Mouse (Mus musculus) neural tube, embryonic 11.5 days (tissue): ENCODE measurements around the gene Adgrl3. TPM values are rescaled to one million over a fixed set of nuclear protein-coding genes. Genes with fewer than 3 reads are reported as not detected.

Source experiments
- ATAC-seq: fragments of 200-750 bp; cut with Nextera tagmentation; 2 replicates; pipeline ENCODE4 v1.8.0; 2017; ENCODE audit warnings: moderate number of reproducible peaks, mild to moderate bottlenecking, moderate TSS enrichment, moderate library complexity; ENCODE audit not compliant: insufficient read depth, low FRiP score, low TSS enrichment
- DNase-seq: peaks from one replicate; pipeline ENCODE4 v3.0.0-alpha.2; 2015; ENCODE audit warnings: low spot score
- H3K27ac ChIP-seq: fragments of 300-500 bp; sonication (generic); 2 replicates; pipeline ENCODE4 v1.5.1; 2014; ENCODE audit warnings: low read depth, mild to moderate bottlenecking, low read length
- H3K27me3 ChIP-seq: fragments of 300-500 bp; sonication (generic); 2 replicates; pipeline ENCODE4 v1.6.1; 2014; ENCODE audit warnings: mild to moderate bottlenecking, low read length, mixed read lengths; ENCODE audit not compliant: control insufficient read depth, insufficient read depth
- H3K36me3 ChIP-seq: fragments of 300-500 bp; sonication (generic); 2 replicates; pipeline ENCODE4 v1.6.1; 2014; ENCODE audit warnings: mild to moderate bottlenecking, low read length, moderate library complexity, mixed read lengths; ENCODE audit not compliant: control insufficient read depth, insufficient read depth
- H3K4me1 ChIP-seq: fragments of 300-500 bp; sonication (generic); 2 replicates; pipeline ENCODE4 v1.6.1; 2014; ENCODE audit warnings: low read length, mixed read lengths; ENCODE audit not compliant: control insufficient read depth, insufficient read depth
- H3K4me2 ChIP-seq: fragments of 300-500 bp; sonication (generic); 2 replicates; pipeline ENCODE4 v1.6.1; 2014; ENCODE audit warnings: low read depth, mild to moderate bottlenecking, moderate library complexity
- H3K4me3 ChIP-seq: fragments of 300-500 bp; sonication (generic); 2 replicates; pipeline ENCODE4 v1.5.1; 2014; ENCODE audit warnings: low read depth, low read length
- H3K9ac ChIP-seq: fragments of 300-500 bp; sonication (generic); 2 replicates; pipeline ENCODE4 v1.6.1; 2014; ENCODE audit warnings: mild to moderate bottlenecking, low read length
- H3K9me3 ChIP-seq: fragments of 300-500 bp; sonication (generic); 2 replicates; pipeline ENCODE4 v1.6.1; 2016; ENCODE audit warnings: low read length; ENCODE audit not compliant: control insufficient read depth
- WGBS: fragments of 180-500 bp; shearing (Covaris S2); extraction: QIAGEN DNeasy Blood & Tissue Kit; methylation state at CpG from one replicate; pipeline ENCODE4 v1.1.7; 2014; 5-methylcytosine and 5-hydroxymethylcytosine counted together
- polyA plus RNA-seq: library from polyadenylated mRNA; unstranded; fragments of >200 nt; fragmentation: Nextera tagmentation; extraction: Ambion mirVana; gene quantifications from 2 replicates; pipeline ENCODE4 v1.2.1, GENCODE M21; 2014

Gene Adgrl3
- polyA plus RNA-seq, 1 experiment from 2014 or later, result 25.0 TPM

DNA sequence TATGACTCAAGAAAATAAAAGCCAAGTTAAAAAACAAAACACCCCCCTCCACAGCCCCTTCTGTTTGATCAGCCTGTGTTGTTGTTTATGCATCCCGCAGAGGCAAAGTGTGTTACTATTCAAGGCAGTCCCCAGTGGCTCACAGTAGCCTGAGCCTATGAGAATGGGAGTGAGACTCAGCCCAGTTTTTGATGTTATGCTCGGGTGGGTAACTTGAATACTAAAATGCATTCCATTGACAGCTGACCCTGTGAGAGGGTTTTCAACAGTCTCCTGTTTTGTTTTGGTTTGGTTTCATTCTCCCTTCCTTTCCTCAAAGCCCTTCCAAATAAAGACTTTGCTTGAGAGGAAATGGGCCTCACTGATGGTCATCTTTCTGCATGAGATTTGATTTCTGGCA lies 8.9 kb downstream of the Adgrl3 start:
- no peak overlapping the region for H3K4me2 ChIP-seq
- peak; percentile 74; the same call in 1 of the 2 replicates for ATAC-seq

DNA sequence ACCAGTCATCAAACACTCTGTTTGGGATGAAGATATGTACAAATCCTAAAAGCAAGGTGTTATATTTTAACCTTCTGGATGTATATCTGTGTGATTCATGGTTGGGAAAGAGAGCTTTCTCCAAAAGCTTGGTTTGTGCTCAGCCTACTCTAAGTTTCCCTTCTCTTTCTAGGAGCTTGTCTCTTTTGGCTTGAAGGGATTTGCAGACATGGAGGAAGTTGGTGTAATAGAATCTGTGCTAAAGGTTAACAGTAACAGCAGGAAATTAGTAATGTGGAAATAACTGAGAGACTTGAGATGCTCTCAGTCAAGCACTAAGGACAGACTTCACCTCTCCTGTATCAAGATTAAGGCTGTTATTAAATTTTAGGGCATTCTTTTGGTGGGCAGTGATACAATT lies 17.2 kb downstream of the Adgrl3 start:
- no peaks in the 10 kb centered on the region for H3K27me3 ChIP-seq
- H3K27ac ChIP-seq, result no peak overlapping the region
- no peak overlapping the region for H3K4me3 ChIP-seq
- no peaks in the 10 kb centered on the region for H3K9me3 ChIP-seq
- ATAC-seq (no peak), DNase-seq (no peak)
- H3K4me1 ChIP-seq, result no peaks in the 10 kb centered on the region
- H3K36me3 ChIP-seq, result no peaks in the 10 kb centered on the region
- no peak overlapping the region for H3K4me2 ChIP-seq
- no peak overlapping the region for H3K9ac ChIP-seq

More for the DNA sequence above, 8.9 kb downstream of the Adgrl3 start:
- Histone ChIP-seq H3K9ac (no peak overlapping the region), H3K27ac (no peak overlapping the region), H3K9me3 (no peaks in the 10 kb centered on the region), H3K4me3 (no peak overlapping the region), H3K36me3 (no peaks in the 10 kb centered on the region), H3K4me1 (peaks cover 7% of the 10 kb centered on the region; the same call in 1 of the 2 replicates), H3K27me3 (no peaks in the 10 kb centered on the region)
- WGBS, result 21% methylated on average over 2 of the region's 2 CpGs
- DNase-seq, result no peak

DNA sequence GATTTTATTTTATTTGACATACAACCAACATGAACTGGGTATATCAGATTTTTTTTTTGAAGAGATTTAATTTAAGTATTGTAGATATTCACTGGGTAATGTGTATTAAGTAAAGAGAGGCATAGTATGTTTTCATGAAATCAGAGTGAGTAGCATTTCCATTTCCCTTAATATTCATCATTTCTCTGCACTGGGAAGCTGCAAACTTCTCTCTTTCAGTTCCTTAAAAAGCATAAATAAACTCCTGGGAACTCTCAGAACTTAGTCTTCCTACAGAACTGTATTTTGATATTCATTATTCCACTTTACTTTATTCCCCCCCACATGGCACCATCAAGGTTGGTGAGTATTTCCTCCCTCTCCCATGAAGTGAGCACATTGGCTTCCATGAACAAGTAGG lies 23.9 kb downstream of the Adgrl3 start:
- no peak overlapping the region for H3K9ac ChIP-seq
- no peak overlapping the region for H3K4me3 ChIP-seq
- H3K36me3 ChIP-seq, result no peaks in the 10 kb centered on the region
- no peaks in the 10 kb centered on the region for H3K4me1 ChIP-seq
- ATAC-seq (no peak), DNase-seq (no peak)
- H3K4me2 ChIP-seq, result no peak overlapping the region
- no peaks in the 10 kb centered on the region for H3K27me3 ChIP-seq
- no peak overlapping the region for H3K27ac ChIP-seq
- H3K9me3 ChIP-seq, result no peaks in the 10 kb centered on the region

DNA sequence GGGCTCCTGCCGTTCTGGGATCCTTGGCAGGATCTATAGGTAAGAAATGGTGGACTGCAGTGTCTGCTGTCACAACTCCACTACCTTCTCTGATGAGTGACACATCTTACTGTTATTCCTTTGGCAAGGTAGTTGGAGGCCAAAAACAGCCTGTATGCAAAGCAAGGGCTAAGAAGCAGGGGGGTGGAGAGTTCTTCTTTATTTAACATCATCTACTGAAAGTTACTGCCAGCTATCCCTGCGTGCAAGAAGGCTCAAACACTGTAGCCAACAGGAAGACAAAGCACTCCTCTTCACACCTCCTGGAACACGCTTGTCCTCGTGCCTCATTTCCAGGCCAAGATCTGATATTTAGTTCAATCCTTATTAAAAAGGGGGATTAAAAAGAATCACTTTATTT lies 26.2 kb downstream of the Adgrl3 start:
- 83% methylated on average over 4 of the region's 4 CpGs for WGBS

DNA sequence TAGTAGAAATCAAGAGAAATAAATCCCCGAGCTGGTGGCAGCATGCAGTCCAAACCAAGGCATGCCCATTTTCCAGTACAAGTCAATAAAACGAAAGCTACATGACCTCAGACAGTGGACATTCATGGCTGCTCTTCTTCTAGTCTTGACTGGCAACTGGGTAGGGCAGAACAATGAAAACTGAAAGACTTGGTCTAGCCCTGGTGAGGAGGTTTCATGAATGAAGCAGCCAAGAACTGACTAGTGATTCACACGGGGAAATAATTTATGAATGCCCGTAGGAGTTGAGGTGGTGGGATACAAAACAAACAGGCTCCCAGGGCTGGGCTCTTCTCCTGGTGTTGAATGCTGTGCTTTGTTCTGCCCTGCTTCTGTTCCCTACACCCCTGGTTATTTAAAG lies 34.7 kb downstream of the Adgrl3 start:
- no peaks in the 10 kb centered on the region for H3K27me3 ChIP-seq
- H3K9me3 ChIP-seq, result no peaks in the 10 kb centered on the region
- H3K4me2 ChIP-seq, result no peak overlapping the region
- 40% methylated on average over 4 of the region's 4 CpGs for WGBS
- ATAC-seq (no peak), DNase-seq (no peak)
- no peaks in the 10 kb centered on the region for H3K36me3 ChIP-seq
- H3K4me1 ChIP-seq, result no peaks in the 10 kb centered on the region
- no peak overlapping the region for H3K9ac ChIP-seq
- no peak overlapping the region for H3K4me3 ChIP-seq
- H3K27ac ChIP-seq, result no peak overlapping the region

More for the DNA sequence above, 26.2 kb downstream of the Adgrl3 start:
- no peak overlapping the region for H3K9ac ChIP-seq
- no peak for ATAC-seq
- H3K4me2 ChIP-seq, result no peak overlapping the region
- no peak overlapping the region for H3K4me3 ChIP-seq
- no peaks in the 10 kb centered on the region for H3K9me3 ChIP-seq
- no peaks in the 10 kb centered on the region for H3K36me3 ChIP-seq
- no peaks in the 10 kb centered on the region for H3K4me1 ChIP-seq
- no peak for DNase-seq
- no peak overlapping the region for H3K27ac ChIP-seq
- H3K27me3 ChIP-seq, result no peaks in the 10 kb centered on the region

DNA sequence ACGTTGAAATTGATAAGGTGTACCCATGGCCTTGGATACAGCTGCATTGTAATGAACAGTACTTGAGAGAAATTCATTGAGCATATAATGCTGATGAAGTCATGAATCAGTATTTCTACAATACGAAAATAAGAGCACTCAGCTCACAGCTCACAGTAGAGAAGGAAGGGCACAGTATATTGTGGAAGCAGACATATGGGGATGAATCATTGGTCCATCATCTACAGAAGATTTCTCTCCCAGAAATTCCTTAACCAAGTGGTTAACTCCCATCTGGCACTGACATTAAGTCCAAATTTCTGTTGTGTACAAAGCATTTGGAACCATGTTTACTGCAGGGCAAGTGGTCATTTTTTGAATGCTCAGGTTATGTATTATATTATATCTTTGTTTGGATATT lies 35.3 kb downstream of the Adgrl3 start:
- no peaks in the 10 kb centered on the region for H3K36me3 ChIP-seq
- H3K9me3 ChIP-seq, result no peaks in the 10 kb centered on the region
- DNase-seq (no peak), ATAC-seq (no peak)
- 81% methylated on average over 2 of the region's 2 CpGs for WGBS
- no peak overlapping the region for H3K4me2 ChIP-seq
- H3K9ac ChIP-seq, result no peak overlapping the region
- H3K4me3 ChIP-seq, result no peak overlapping the region
- H3K27me3 ChIP-seq, result no peaks in the 10 kb centered on the region
- H3K27ac ChIP-seq, result no peak overlapping the region
- no peaks in the 10 kb centered on the region for H3K4me1 ChIP-seq

DNA sequence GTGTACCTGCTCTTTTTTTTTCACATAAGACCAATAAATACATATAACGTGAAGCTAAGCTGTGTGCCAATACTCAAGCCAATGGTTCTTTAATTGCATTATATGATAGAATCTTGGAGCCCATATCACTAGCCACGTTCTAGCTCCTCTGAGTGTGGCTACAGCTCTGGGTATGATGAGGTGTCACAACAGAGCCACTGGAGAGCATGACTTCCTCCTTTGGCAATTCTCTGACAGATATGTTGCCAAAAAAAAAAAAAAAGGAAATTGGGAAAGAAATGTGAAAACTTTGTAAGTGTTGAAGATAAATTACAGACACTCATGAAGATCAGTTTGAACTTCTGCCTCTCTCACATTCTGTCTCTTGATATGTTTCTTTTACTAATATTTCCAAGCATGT lies 38.2 kb downstream of the Adgrl3 start:
- Histone ChIP-seq H3K9me3 (no peaks in the 10 kb centered on the region), H3K27ac (no peak overlapping the region), H3K4me2 (no peak overlapping the region), H3K36me3 (no peaks in the 10 kb centered on the region), H3K27me3 (no peaks in the 10 kb centered on the region), H3K4me3 (no peak overlapping the region), H3K9ac (no peak overlapping the region), H3K4me1 (peaks cover 4% of the 10 kb centered on the region; the same call in 1 of the 2 replicates)
- no peak for ATAC-seq
- WGBS, result 91% methylated on average over 2 of the region's 2 CpGs
- DNase-seq, result no peak

DNA sequence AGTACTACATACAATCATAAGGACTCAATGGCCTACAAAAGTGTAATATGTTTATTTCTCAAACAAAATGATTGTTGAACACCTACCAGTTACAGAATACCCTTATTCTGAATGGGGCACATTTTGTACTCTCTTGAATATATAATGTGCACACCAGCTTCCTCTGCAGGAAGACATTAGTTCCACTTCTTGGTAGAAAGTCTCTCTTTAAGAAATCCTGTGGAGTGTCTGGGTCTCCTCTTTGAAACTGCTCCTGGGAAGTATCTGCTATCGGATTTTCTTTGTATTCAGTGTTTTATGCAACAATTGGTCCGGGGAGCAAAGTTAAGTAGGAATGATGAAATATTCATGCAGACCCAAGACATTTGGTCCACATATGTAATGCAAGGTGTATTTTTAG lies 41.0 kb downstream of the Adgrl3 start:
- DNase-seq, result no peak
- Histone ChIP-seq H3K9ac (no peak overlapping the region), H3K27me3 (no peaks in the 10 kb centered on the region), H3K36me3 (no peaks in the 10 kb centered on the region), H3K9me3 (no peaks in the 10 kb centered on the region), H3K4me3 (no peak overlapping the region), H3K4me1 (peaks cover 7% of the 10 kb centered on the region; the same call in 1 of the 2 replicates), H3K27ac (no peak overlapping the region), H3K4me2 (no peak overlapping the region)
- WGBS, result 36% methylated on average over 2 of the region's 2 CpGs
- no peak for ATAC-seq

DNA sequence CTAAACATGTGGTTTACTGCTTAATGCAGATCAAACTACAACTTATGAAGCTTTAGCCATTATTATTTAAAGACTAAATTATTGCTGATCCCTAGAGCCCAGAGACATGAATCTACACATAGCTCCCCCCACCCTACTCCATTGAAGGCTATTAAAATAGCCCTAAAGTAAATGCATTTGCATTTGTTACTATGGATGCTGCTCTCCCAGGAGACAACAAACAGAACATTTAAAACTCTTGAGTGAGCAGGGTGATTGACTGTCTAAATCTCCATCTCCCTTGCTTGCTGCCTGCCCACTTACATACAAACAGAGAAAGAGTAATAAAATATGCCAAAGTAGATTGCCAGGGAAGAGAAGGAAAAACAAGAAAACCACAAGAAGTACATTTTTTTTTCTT lies 41.4 kb downstream of the Adgrl3 start:
- Histone ChIP-seq H3K9ac (no peak overlapping the region), H3K4me3 (no peak overlapping the region), H3K4me2 (no peak overlapping the region), H3K27ac (no peak overlapping the region), H3K27me3 (no peaks in the 10 kb centered on the region), H3K9me3 (no peaks in the 10 kb centered on the region), H3K36me3 (no peaks in the 10 kb centered on the region), H3K4me1 (peaks cover 7% of the 10 kb centered on the region; the same call in 1 of the 2 replicates)
- DNase-seq (no peak), ATAC-seq (peak; percentile 51; the same call in 1 of the 2 replicates)
